Mouse (Mus musculus): ENCODE measurements at regions not wholly inside any gene's neighbourhood (a gene's known extent, or its start where the extent isn't known, plus 50 kb on each side); places are given as distances from the start of the nearest gene placed in this dataset.
A peak's percentile ranks its signal among the peaks of the same experiment; 100 is the strongest.

- WGBS, result 48% methylated on average over 5 of the region's 5 CpGs
- no peak overlapping the region for H3K4me2 ChIP-seq
- H3K27ac ChIP-seq, result no peak overlapping the region
- ATAC-seq (ENCODE audit: insufficient number of reproducible peaks, insufficient read depth, low FRiP score, low TSS enrichment, low read depth), result no peak
- H3K4me3 ChIP-seq (replicated peaks), result no peak overlapping the region
- no peak overlapping the region for H3K9ac ChIP-seq (replicated peaks)
- H3K36me3 ChIP-seq, result no peaks in the 10 kb centered on the region
- H3K4me1 ChIP-seq (replicated peaks), result peaks cover 3% of the 10 kb centered on the region; the same call in 1 of the 2 replicates
- H3K27me3 ChIP-seq, result no peaks in the 10 kb centered on the region
- H3K9me3 ChIP-seq, result no peaks in the 10 kb centered on the region
These were observed 52.1 kb upstream of the Hmcn1 start for GRCm38 (mm10) chr1:151045334-151045733.

- Histone ChIP-seq H3K9ac (replicated peaks) (no peak overlapping the region), H3K4me2 (no peak overlapping the region)
- WGBS, result 68% methylated on average over 7 of the region's 7 CpGs
These were observed 53.4 kb upstream of the Hmcn1 start for GRCm38 (mm10) chr1:151046626-151047025.

GRCm38 (mm10) chr1:151049726-151050506 lies 56.7 kb upstream of the Hmcn1 start:
- H3K27me3 ChIP-seq, result no peaks in the 10 kb centered on the region

More at GRCm38 (mm10) chr1:151046626-151047025, 53.4 kb upstream of the Hmcn1 start:
- Histone ChIP-seq H3K4me1 (replicated peaks) (peaks cover 3% of the 10 kb centered on the region; the same call in 1 of the 2 replicates), H3K9me3 (no peaks in the 10 kb centered on the region), H3K4me3 (replicated peaks) (no peak overlapping the region), H3K27ac (no peak overlapping the region), H3K27me3 (no peaks in the 10 kb centered on the region), H3K36me3 (no peaks in the 10 kb centered on the region)
- no peak for ATAC-seq (ENCODE audit: insufficient number of reproducible peaks, insufficient read depth, low FRiP score, low TSS enrichment, low read depth)

GRCm38 (mm10) chr1:151050507-151050816 lies 57.2 kb upstream of the Hmcn1 start:
- Histone ChIP-seq H3K9me3 (no peaks in the 10 kb centered on the region), H3K4me2 (no peak overlapping the region), H3K9ac (replicated peaks) (no peak overlapping the region), H3K36me3 (no peaks in the 10 kb centered on the region), H3K4me3 (replicated peaks) (no peak overlapping the region), H3K27ac (no peak overlapping the region), H3K27me3 (no peaks in the 10 kb centered on the region), H3K4me1 (replicated peaks) (peaks cover 7% of the 10 kb centered on the region; the same call in 1 of the 2 replicates)
- 93% methylated on average over 3 of the region's 3 CpGs for WGBS
- ATAC-seq (ENCODE audit: insufficient number of reproducible peaks, insufficient read depth, low FRiP score, low TSS enrichment, low read depth), result no peak

More at GRCm38 (mm10) chr1:151049726-151050506, 56.7 kb upstream of the Hmcn1 start:
- Histone ChIP-seq H3K4me3 (replicated peaks) (no peak overlapping the region), H3K4me1 (replicated peaks) (peaks cover 7% of the 10 kb centered on the region; the same call in 1 of the 2 replicates), H3K4me2 (no peak overlapping the region), H3K36me3 (no peaks in the 10 kb centered on the region), H3K9ac (replicated peaks) (no peak overlapping the region), H3K27ac (no peak overlapping the region), H3K9me3 (no peaks in the 10 kb centered on the region)
- ATAC-seq (ENCODE audit: insufficient number of reproducible peaks, insufficient read depth, low FRiP score, low TSS enrichment, low read depth), result no peak
- WGBS, result 81% methylated on average over 19 of the region's 19 CpGs

GRCm38 (mm10) chr1:151053268-151053667 lies 60.0 kb upstream of the Hmcn1 start:
- Histone ChIP-seq H3K36me3 (no peaks in the 10 kb centered on the region), H3K4me1 (replicated peaks) (peaks cover 7% of the 10 kb centered on the region; the same call in 1 of the 2 replicates), H3K27me3 (no peaks in the 10 kb centered on the region), H3K9me3 (no peaks in the 10 kb centered on the region), H3K27ac (no peak overlapping the region), H3K4me2 (no peak overlapping the region), H3K4me3 (replicated peaks) (no peak overlapping the region), H3K9ac (replicated peaks) (no peak overlapping the region)
- no peak for ATAC-seq (ENCODE audit: insufficient number of reproducible peaks, insufficient read depth, low FRiP score, low TSS enrichment, low read depth)
- 67% methylated on average over 5 of the region's 5 CpGs for WGBS

GRCm38 (mm10) chr1:151055396-151055795 lies 62.2 kb upstream of the Hmcn1 start:
- H3K36me3 ChIP-seq, result no peaks in the 10 kb centered on the region
- no peak overlapping the region for H3K4me3 ChIP-seq (replicated peaks)
- no peaks in the 10 kb centered on the region for H3K9me3 ChIP-seq
- WGBS, result 92% methylated on average over 6 of the region's 6 CpGs
- H3K4me2 ChIP-seq, result no peak overlapping the region
- no peaks in the 10 kb centered on the region for H3K27me3 ChIP-seq
- no peak overlapping the region for H3K27ac ChIP-seq
- ATAC-seq (ENCODE audit: insufficient number of reproducible peaks, insufficient read depth, low FRiP score, low TSS enrichment, low read depth), result no peak
- no peak overlapping the region for H3K9ac ChIP-seq (replicated peaks)
- H3K4me1 ChIP-seq (replicated peaks), result peaks cover 4% of the 10 kb centered on the region; the same call in 1 of the 2 replicates

GRCm38 (mm10) chr1:151059546-151060136 lies 66.4 kb upstream of the Hmcn1 start:
- H3K9ac ChIP-seq (replicated peaks), result no peak overlapping the region
- no peak overlapping the region for H3K27ac ChIP-seq
- H3K9me3 ChIP-seq, result no peaks in the 10 kb centered on the region
- H3K27me3 ChIP-seq, result no peaks in the 10 kb centered on the region
- ATAC-seq (ENCODE audit: insufficient number of reproducible peaks, insufficient read depth, low FRiP score, low TSS enrichment, low read depth), result no peak
- no peaks in the 10 kb centered on the region for H3K36me3 ChIP-seq
- peaks cover 16% of the 10 kb centered on the region for H3K4me1 ChIP-seq (replicated peaks)
- WGBS, result 68% methylated on average over 4 of the region's 4 CpGs
- H3K4me2 ChIP-seq, result no peak overlapping the region
- no peak overlapping the region for H3K4me3 ChIP-seq (replicated peaks)

GRCm38 (mm10) chr1:151065090-151065567 lies 71.9 kb upstream of the Hmcn1 start:
- no peak for ATAC-seq (ENCODE audit: insufficient number of reproducible peaks, insufficient read depth, low FRiP score, low TSS enrichment, low read depth)
- H3K9me3 ChIP-seq, result no peaks in the 10 kb centered on the region
- H3K4me1 ChIP-seq (replicated peaks), result peaks cover 17% of the 10 kb centered on the region
- no peak overlapping the region for H3K9ac ChIP-seq (replicated peaks)
- no peak overlapping the region for H3K4me2 ChIP-seq
- no peak overlapping the region for H3K27ac ChIP-seq
- WGBS, result 81% methylated on average over 9 of the region's 9 CpGs
- H3K4me3 ChIP-seq (replicated peaks), result no peak overlapping the region
- H3K36me3 ChIP-seq, result no peaks in the 10 kb centered on the region
- no peaks in the 10 kb centered on the region for H3K27me3 ChIP-seq

GRCm38 (mm10) chr1:151066379-151067128 lies 73.3 kb upstream of the Hmcn1 start:
- H3K27me3 ChIP-seq, result no peaks in the 10 kb centered on the region
- H3K27ac ChIP-seq, result 0 out of 2 replicates have a peak overlapping the region, but pooled peaks have one; percentile 20
- no peak overlapping the region for H3K4me2 ChIP-seq

GRCm38 (mm10) chr1:151074508-151075314 lies 81.5 kb upstream of the Hmcn1 start:
- Histone ChIP-seq H3K27me3 (no peaks in the 10 kb centered on the region), H3K4me3 (replicated peaks) (no peak overlapping the region), H3K36me3 (no peaks in the 10 kb centered on the region), H3K9me3 (no peaks in the 10 kb centered on the region), H3K27ac (no peak overlapping the region), H3K4me1 (replicated peaks) (no peaks in the 10 kb centered on the region), H3K9ac (replicated peaks) (no peak overlapping the region), H3K4me2 (no peak overlapping the region)
- 89% methylated on average over 16 of the region's 16 CpGs for WGBS
- no peak for ATAC-seq (ENCODE audit: insufficient number of reproducible peaks, insufficient read depth, low FRiP score, low TSS enrichment, low read depth)

More at GRCm38 (mm10) chr1:151066379-151067128, 73.3 kb upstream of the Hmcn1 start:
- Histone ChIP-seq H3K9ac (replicated peaks) (no peak overlapping the region), H3K36me3 (no peaks in the 10 kb centered on the region), H3K9me3 (no peaks in the 10 kb centered on the region), H3K4me1 (replicated peaks) (peaks cover 17% of the 10 kb centered on the region), H3K4me3 (replicated peaks) (no peak overlapping the region)
- ATAC-seq (ENCODE audit: insufficient number of reproducible peaks, insufficient read depth, low FRiP score, low TSS enrichment, low read depth), result peak; percentile 77; the same call in 1 of the 2 replicates
- 70% methylated on average over 15 of the region's 15 CpGs for WGBS
